Mouse (Mus musculus): ENCODE data around the gene Kcnn1. TPM values are rescaled to one million over a fixed set of nuclear protein-coding genes. Genes with fewer than 3 reads are reported as not detected.

The Kcnn1 gene
- 2.5 TPM for polyA plus RNA-seq (2014; fragmentation: Illumina TruSeq; extraction: RNeasy Lipid Tissue Mini Kit (QIAGEN cat#74804); ENCODE audit: low read depth, low replicate concordance)

GRCm38 (mm10) chr8:70862824-70863641 lies at the start of gene Kcnn1:
Gene Kcnn1 (minus strand): TSS chr8:70863258.

GRCm38 (mm10) chr8:70905831-70906736 lies 43.0 kb upstream of the Kcnn1 start, which contains the start of gene Map1s:
Gene Map1s (plus strand): TSS chr8:70905932.

GRCm38 (mm10) chr8:70897021-70897680 lies 34.1 kb upstream of the Kcnn1 start, which contains the start of gene Rpl18a:
Gene Rpl18a (minus strand): TSS chr8:70897412.

GRCm38 (mm10) chr8:70892022-70892895 lies 29.2 kb upstream of the Kcnn1 start, which contains the start of gene Slc5a5:
Gene Slc5a5 (minus strand): TSS chr8:70892757.

GRCm38 (mm10) chr8:70873364-70873985 lies 10.4 kb upstream of the Kcnn1 start, which contains the start of gene Ccdc124:
Gene Ccdc124 (minus strand): TSS chr8:70873935.

GRCm38 (mm10) chr8:70839408-70840351 lies 23.4 kb downstream of the Kcnn1 start, which contains the start of gene Arrdc2:
Gene Arrdc2 (minus strand): TSS chr8:70839720.

GRCm38 (mm10) chr8:70808239-70808638 lies 54.8 kb downstream of the Kcnn1 start, which contains the start of gene Il12rb1:
Gene Il12rb1 (plus strand): TSS chr8:70808449.

GRCm38 (mm10) chr8:70804481-70805206 lies 58.4 kb downstream of the Kcnn1 start, which contains the start of gene Mast3:
Gene Mast3 (minus strand): TSS chr8:70805054.

Other genes starting within 250 kb of the Kcnn1 start
- gene Lrrc25, start 247.1 kb downstream of the Kcnn1 start, polyA plus RNA-seq (2014; fragmentation: Illumina TruSeq; extraction: RNeasy Lipid Tissue Mini Kit (QIAGEN cat#74804); ENCODE audit: low read depth, low replicate concordance): 5.1 TPM
- gene Gdf15, start 230.8 kb downstream of the Kcnn1 start, polyA plus RNA-seq (2014; fragmentation: Illumina TruSeq; extraction: RNeasy Lipid Tissue Mini Kit (QIAGEN cat#74804); ENCODE audit: low read depth, low replicate concordance): 1.2 TPM
- 54.4 TPM for gene Pgpep1, start 202.9 kb downstream of the Kcnn1 start, polyA plus RNA-seq (2014; fragmentation: Illumina TruSeq; extraction: RNeasy Lipid Tissue Mini Kit (QIAGEN cat#74804); ENCODE audit: low read depth, low replicate concordance)
- 67.6 TPM for gene Lsm4, start 190.0 kb downstream of the Kcnn1 start, polyA plus RNA-seq (2014; fragmentation: Illumina TruSeq; extraction: RNeasy Lipid Tissue Mini Kit (QIAGEN cat#74804); ENCODE audit: low read depth, low replicate concordance)
- gene Jund, start 164.3 kb downstream of the Kcnn1 start, polyA plus RNA-seq (2014; fragmentation: Illumina TruSeq; extraction: RNeasy Lipid Tissue Mini Kit (QIAGEN cat#74804); ENCODE audit: low read depth, low replicate concordance): 72.1 TPM
- 4.9 TPM for gene Iqcn, start 159.8 kb downstream of the Kcnn1 start, polyA plus RNA-seq (2014; fragmentation: Illumina TruSeq; extraction: RNeasy Lipid Tissue Mini Kit (QIAGEN cat#74804); ENCODE audit: low read depth, low replicate concordance)
- not detected for gene Gm3336, start 144.7 kb downstream of the Kcnn1 start, polyA plus RNA-seq (2014; fragmentation: Illumina TruSeq; extraction: RNeasy Lipid Tissue Mini Kit (QIAGEN cat#74804); ENCODE audit: low read depth, low replicate concordance)
- gene Pde4c, start 139.5 kb downstream of the Kcnn1 start, polyA plus RNA-seq (2014; fragmentation: Illumina TruSeq; extraction: RNeasy Lipid Tissue Mini Kit (QIAGEN cat#74804); ENCODE audit: low read depth, low replicate concordance): 5.3 TPM
- gene Rab3a, start 108.6 kb downstream of the Kcnn1 start, polyA plus RNA-seq (2014; fragmentation: Illumina TruSeq; extraction: RNeasy Lipid Tissue Mini Kit (QIAGEN cat#74804); ENCODE audit: low read depth, low replicate concordance): 27.6 TPM
- gene Mpv17l2, start 102.3 kb downstream of the Kcnn1 start, polyA plus RNA-seq (2014; fragmentation: Illumina TruSeq; extraction: RNeasy Lipid Tissue Mini Kit (QIAGEN cat#74804); ENCODE audit: low read depth, low replicate concordance): 52.2 TPM
- 38.8 TPM for gene Pik3r2, start 86.5 kb downstream of the Kcnn1 start, polyA plus RNA-seq (2014; fragmentation: Illumina TruSeq; extraction: RNeasy Lipid Tissue Mini Kit (QIAGEN cat#74804); ENCODE audit: low read depth, low replicate concordance)
- gene Mast3, start 58.2 kb downstream of the Kcnn1 start, polyA plus RNA-seq (2014; fragmentation: Illumina TruSeq; extraction: RNeasy Lipid Tissue Mini Kit (QIAGEN cat#74804); ENCODE audit: low read depth, low replicate concordance): 36.3 TPM
- 0.74 TPM for gene Il12rb1, start 54.8 kb downstream of the Kcnn1 start, polyA plus RNA-seq (2014; fragmentation: Illumina TruSeq; extraction: RNeasy Lipid Tissue Mini Kit (QIAGEN cat#74804); ENCODE audit: low read depth, low replicate concordance)
- 60.9 TPM for gene Arrdc2, start 23.5 kb downstream of the Kcnn1 start, polyA plus RNA-seq (2014; fragmentation: Illumina TruSeq; extraction: RNeasy Lipid Tissue Mini Kit (QIAGEN cat#74804); ENCODE audit: low read depth, low replicate concordance)
- gene Ccdc124, start 10.7 kb upstream of the Kcnn1 start, polyA plus RNA-seq (2014; fragmentation: Illumina TruSeq; extraction: RNeasy Lipid Tissue Mini Kit (QIAGEN cat#74804); ENCODE audit: low read depth, low replicate concordance): 39.0 TPM
- gene Slc5a5, start 29.5 kb upstream of the Kcnn1 start, polyA plus RNA-seq (2014; fragmentation: Illumina TruSeq; extraction: RNeasy Lipid Tissue Mini Kit (QIAGEN cat#74804); ENCODE audit: low read depth, low replicate concordance): 0.36 TPM
- 2,052 TPM for gene Rpl18a, start 34.2 kb upstream of the Kcnn1 start, polyA plus RNA-seq (2014; fragmentation: Illumina TruSeq; extraction: RNeasy Lipid Tissue Mini Kit (QIAGEN cat#74804); ENCODE audit: low read depth, low replicate concordance)
- gene Map1s, start 42.7 kb upstream of the Kcnn1 start, polyA plus RNA-seq (2014; fragmentation: Illumina TruSeq; extraction: RNeasy Lipid Tissue Mini Kit (QIAGEN cat#74804); ENCODE audit: low read depth, low replicate concordance): 18.8 TPM

Measured in adipose tissue, adult 10 weeks (tissue).